Mouse (Mus musculus) MEL-GATA-1-ER (cell line): ENCODE measurements around the gene Olfr657.

Experiments used
- DNase-seq: peaks from one replicate; pipeline ENCODE4 v3.0.0-alpha.2; 2012; ENCODE audit warnings: low read depth; ENCODE audit errors: extremely low read depth

The Olfr657 gene

DNA sequence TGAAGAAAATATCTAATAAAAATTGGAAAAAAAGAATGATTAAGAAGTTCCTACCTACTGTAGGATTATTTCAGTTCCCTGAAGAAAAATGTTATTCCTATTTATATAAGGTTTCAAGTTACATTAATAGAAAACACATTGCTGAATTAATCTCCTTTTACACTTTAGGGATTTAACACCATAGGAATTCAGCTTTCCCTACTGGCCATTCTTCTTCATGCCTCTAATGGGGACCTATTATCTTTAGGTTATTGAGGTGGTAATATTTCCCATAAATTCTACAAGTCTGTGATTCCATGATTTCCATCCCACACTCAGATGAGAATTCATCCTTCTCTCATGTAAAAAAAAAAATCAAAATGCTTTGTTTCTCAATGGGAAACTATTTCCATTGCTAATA lies at the start of gene Olfr657:
Gene Olfr657, plus strand, starts transcription at position 301 of the 400 bp plus-strand sequence.
- DNase-seq: no peak

DNA sequence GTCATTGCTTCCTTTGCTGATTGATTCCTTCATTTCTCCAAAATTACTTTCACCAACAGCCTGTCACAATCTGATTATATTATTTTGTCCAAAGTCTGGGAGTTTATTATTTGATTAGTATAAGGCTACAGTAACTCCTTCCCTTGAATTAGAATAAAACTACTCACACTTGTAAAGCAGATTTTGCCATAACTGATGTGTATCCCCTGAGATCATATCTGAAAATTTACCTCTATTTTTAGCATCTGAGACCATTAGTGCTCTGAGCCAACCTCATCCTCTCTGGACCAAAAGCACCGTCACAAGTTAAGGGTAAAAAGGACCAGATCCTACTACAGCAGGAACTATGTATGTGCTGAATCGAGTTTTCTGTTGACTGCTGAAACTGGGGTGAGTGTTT lies 47.6 kb upstream of the Olfr657 start, which contains the start of gene Olfr653:
Gene Olfr653, plus strand, starts transcription at position 301 of the 400 bp plus-strand sequence.
- DNase-seq: no peak

DNA sequence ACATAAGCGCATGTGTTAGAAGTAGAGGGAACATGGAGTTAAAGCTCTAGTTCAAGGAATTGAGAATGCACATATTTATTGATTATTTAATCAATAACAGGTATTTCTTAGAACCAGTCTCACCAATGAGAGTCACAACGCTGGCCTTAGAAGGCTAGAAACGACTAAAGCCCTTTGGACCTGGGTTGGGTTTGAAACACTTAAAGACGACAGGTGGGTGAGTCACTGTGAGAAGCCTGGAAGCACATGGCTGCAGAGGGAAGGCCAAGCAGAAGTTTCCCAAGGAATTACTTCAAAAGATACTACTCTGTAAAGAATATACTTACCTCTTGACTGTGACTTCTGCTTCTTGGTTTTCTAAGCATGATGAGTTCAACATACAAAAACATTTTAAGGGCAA lies 43.7 kb upstream of the Olfr657 start:
- DNase-seq: no peak

DNA sequence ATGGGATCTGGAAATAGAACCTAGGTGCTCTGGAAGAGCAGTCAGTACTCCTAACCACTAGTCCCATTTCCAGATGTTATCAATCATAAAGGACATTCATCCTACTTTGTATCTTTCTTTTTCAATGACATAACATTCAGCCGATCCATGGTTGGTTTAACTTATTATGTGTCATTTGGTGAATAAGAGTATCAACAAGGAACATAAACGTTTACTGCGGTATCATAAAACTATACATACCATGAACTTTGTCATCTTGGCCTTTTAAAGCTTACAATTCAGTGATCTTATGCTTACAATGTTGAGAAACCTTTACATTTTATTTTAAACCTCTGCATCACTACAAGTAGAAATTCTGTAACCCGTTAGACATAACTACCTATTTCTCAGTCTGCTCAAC lies 43.2 kb upstream of the Olfr657 start:
- no peak for DNase-seq

DNA sequence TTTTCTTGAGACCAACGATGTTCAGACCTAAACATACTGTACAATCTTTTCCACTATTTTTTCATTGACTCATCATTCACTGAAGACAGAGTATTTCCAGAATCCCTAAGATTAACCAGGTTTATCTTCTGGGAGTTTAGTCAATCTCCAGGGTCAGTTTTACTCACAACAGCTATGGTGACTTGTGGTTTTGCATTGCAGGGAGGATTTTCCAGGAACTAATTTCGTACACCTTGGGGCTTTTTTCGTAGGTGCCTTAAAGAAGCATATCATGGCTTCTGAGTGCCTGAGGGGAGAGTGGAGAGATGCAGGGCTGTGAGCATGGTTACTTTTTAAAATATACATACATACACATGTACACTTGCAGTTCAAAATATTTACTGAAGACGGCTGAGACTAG lies 37.9 kb upstream of the Olfr657 start, which contains the start of gene Olfr654:
Gene Olfr654, plus strand, starts transcription at position 301 of the 400 bp plus-strand sequence.
- DNase-seq: no peak

GRCm38 (mm10) chr7:104588274-104588673 lies 36.3 kb upstream of the Olfr657 start:
- DNase-seq: no peak

GRCm38 (mm10) chr7:104601679-104602078 lies 22.9 kb upstream of the Olfr657 start, which contains the start of gene Olfr655:
Gene Olfr655 (minus strand): TSS chr7:104601779.
- DNase-seq: no peak

GRCm38 (mm10) chr7:104603173-104603572 lies 21.4 kb upstream of the Olfr657 start:
- DNase-seq: no peak

DNA sequence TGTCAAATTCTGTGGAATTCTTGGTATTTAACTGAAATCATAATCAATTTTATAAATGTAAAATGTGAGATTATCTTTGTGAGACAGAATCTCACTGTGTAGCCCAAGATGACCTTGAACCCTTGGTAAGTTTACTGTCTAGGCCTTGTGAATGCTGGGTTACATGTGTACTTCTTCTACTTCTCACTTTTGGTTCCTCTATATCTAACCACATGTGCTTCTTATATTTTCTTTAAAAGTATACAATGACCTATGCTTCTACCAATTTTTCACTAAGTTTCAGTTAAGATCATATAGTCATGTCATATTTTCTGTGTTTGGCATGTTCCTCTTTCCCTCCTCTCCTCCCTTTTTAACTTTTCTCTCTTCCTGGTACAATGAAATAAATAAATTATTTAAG lies 19.9 kb upstream of the Olfr657 start:
- DNase-seq: no peak

- no peak for DNase-seq
Measured at GRCm38 (mm10) chr7:104613655-104614054, 10.9 kb upstream of the Olfr657 start, which contains the start of gene Olfr656. Gene Olfr656 (plus strand): TSS chr7:104613955.

GRCm38 (mm10) chr7:104646841-104647482 lies 22.4 kb downstream of the Olfr657 start, which contains the start of gene Olfr658:
Gene Olfr658 (minus strand): TSS chr7:104647305.
- DNase-seq: no peak

DNA sequence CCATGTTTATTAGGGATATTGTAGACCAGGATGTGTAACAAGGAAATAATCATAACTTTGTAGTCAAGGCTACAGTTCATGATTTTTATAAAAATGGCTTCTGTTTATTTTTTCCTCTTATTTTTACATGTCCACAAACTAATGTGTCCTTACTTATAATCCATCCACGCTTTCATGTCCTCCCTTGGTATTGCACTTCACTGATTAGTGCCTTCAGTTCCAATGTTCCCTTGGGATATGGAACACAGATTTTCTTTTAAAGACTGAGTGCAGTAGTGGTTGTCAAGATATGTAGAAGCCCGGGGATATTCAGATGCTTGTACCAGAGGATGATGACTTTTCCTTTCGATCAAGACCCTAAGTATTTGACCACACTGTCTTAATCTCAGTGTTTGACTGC lies 41.9 kb downstream of the Olfr657 start, which contains the start of gene Olfr659:
Gene Olfr659, plus strand, starts transcription at position 301 of the 400 bp plus-strand sequence.
- no peak for DNase-seq

DNA sequence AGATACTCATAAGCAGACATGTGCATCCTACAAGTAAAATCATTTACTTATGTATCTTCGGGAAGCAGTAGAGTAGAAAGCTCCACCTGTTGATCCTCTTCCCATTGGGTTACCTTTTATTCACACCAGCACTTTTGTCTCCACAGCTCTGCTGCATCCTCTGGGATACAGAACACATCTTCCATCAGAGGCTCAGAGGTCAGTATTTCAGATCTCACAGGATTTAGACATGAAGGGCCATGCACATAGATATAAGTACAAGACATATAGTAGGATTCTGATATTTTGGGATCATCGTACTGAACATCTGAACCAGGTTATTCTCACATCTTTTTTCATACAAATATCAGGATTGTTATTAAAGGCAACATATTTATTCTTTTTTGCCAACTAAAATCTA lies 61.6 kb downstream of the Olfr657 start, which contains the start of gene Olfr661:
Gene Olfr661, plus strand, starts transcription at position 301 of the 400 bp plus-strand sequence.
- no peak for DNase-seq
